Mouse (Mus musculus) v-Abl transformed pro-B cells (cell line): Measurements from ENCODE around the gene Psmd2.
"Not testable (repeated sequence)": the region's sequence is repeated elsewhere in the genome, so short reads cannot be mapped to it uniquely, and the experiment has no call there.

Source experiments
- in situ Hi-C, 2 experiments: fragments of 400-800 bp; cut with MboI; formaldehyde crosslinking; loops; one replicate each; pipeline ENCODE4 v1.15.1; 2025; ENCODE audit not compliant: unreplicated experiment in 2 of 2

The Psmd2 gene

DNA sequence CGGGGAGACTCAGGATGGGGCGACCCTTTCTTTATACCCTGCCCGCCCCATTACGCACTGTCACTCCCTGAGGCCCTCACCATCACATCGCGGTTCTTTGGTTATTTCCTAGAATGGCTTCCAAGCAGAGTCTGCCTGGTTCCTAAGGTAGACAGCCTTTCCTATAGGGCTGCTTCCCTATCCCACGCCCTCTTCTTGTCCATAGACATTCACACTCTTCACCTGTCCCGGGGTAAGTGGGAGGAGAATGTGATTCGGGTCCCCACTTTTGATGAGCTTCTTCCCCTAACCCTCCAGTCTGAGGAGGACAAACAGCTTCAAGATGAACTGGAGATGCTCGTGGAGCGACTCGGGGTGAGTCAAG is 477 bp downstream of the Psmd2 start:
- in situ Hi-C loops: no loop called here

DNA sequence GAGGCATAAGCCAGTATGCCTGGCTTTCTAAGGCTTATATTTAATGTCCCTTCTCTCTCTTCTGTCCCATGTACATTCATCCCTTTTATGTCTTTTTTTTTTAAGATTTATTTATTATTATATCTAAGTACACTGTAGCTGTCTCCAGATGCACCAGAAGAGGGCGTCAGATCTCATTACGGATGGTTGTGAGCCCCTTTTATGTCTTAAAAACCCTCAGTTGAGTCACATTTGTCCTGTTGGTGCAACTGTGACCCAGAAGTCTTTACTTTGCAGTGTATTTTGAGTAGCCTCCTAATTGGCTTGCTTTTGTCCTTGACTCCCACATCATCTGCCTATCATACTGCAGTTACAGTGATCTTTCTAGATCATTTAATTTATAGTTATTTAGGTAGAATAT is 1.9 kb downstream of the Psmd2 start:
- in situ Hi-C loops: no loop called here

DNA sequence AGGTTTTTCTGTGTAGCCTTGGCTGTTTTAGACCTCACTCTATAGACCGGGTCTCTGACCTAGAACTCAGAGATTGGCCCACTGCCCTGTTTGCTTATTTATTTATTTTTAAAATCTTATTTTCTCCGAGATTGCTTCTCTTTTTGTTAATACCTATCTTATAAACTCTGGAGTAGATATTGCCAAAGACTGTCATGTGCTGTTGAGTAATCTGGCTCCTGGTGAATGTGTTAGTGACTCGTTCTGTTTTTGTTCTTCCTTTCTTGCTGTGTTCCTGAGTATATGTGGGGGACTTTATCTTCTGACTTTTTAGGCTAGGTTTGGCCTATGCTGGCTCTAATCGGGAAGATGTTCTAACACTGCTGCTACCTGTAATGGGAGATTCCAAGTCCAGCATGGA is 6.2 kb downstream of the Psmd2 start:
- in situ Hi-C loops: no loop called here

DNA sequence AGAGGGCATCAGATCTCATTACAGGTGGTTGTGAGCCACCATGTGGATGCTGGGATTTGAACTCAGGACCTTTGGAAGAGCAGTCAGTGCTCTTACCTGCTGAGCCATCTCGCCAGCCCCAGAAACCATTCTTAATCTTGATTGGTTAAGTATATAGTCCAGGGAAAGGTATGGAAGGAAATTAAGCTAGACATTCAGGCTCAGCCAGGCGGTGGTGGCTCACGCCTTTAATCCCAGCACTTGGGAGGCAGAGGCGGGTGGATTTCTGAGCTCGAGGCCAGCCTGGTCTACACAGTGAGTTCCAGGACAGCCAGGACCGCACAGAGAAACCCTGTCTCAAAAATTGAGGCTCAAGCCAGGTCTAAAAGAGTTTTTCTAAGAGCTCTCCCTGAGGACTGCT is 16.6 kb downstream of the Psmd2 start, which contains the start of gene Eif4g1:
Gene Eif4g1 (plus strand): TSS at position 301 of the 400 bp plus-strand sequence.
- in situ Hi-C loops: not testable (repeated sequence)

DNA sequence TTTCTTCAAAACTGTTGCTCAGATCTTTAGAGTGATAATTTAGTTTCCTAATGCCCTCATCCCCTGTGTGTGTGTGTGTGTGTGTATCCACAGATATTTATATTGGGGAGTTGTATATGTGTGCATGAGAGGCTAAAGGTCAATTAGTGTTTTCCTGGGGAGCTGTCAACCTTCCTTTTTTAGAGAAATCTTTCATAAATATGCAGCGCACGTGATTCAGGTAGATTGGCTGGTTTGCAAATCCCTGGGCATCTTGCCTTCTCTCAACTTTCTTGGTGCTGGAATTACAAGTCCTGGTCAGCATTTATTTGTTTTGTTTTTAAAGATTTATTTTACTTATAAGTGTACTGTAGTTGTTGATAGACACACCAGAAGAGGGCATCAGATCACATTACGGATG is 18.8 kb downstream of the Psmd2 start:
- in situ Hi-C loops: no loop called here

DNA sequence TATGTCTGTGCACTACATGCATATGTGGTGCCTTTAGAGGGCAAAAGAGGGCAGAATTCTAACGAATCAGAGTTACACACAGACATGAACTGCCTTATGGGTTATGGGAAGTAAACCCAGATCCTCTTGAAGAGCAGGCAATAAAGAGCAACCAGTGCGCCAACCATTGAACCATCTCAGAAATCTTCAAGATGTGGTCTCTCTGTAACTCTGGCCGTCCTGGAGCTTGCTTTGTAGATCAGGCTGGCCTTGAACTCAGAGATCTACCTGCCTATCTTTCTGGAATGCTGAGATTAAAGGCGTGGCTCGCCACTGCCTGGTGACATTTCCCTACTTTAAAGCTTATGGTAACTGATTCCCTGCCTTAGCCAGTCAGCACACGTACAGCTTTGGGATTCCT is 20.4 kb downstream of the Psmd2 start:
- in situ Hi-C loops: no loop called here

- in situ Hi-C loops: no loop called here
Measured at GRCm38 (mm10) chr16:20672500-20672902, 21.0 kb downstream of the Psmd2 start.

DNA sequence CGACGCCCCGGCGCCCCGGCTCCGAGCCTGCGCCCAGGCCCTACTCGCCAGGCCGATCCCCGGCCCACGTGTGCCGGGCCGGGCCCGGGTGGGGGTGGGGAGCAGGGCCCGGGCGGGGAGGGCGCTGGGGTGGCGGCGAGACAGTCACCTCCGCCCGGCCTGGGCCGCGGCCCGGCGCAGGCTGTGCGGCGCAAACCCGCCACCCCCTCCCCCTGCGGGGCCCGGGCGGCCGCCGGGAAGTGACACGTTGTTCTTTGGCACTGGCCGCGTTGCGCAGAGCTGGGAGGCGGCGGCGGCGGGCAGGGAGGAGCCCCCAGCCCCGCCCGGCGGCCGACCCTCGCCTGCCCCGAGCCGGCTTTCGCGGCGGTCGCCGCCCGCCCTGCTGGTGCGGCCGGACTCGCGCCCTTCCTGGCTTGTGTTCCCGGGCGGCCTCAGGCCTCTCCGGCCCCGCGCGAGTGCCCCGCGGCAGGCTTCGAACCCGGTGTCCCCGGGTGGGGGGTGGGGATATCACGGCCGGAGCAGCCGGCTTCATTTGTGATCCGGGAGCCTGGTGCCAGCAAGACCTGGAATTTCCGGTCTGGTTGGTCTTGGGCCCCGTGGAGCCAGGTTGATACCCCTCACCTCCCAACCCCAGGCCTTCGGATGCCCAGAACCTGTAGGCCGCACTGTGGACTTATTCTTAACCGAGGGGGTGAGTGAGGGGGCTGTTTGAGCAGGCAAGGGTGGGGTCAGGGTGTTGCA is 21.7 kb downstream of the Psmd2 start:
- in situ Hi-C loops: no loop called here

DNA sequence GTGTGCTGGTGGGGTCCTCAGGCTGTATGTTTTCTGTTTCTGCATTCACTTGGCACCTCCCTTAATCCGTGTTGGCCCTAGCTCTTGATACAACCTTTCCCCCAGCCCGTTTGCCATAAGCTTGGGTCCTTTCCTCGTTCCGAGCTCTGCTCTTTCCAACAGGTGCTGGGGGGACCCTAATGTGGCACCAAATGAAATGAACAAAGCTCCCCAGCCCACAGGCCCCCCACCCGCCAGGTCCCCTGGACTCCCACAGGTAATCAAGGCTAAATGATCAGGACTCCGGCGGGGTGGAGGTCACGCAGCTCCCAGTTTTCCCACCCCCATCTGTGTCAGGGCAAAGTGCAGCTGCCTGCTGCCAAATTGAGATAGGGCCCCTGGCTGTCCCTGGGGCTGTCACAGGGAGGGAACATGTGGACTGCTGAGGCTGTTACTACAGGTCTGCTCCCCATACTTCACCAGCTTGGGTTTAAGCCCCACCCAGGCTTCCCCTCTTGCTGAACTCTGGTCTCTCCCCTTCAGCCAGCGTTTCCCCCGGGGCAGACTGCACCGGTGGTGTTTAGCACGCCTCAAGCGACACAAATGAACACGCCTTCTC is 22.4 kb downstream of the Psmd2 start:
- in situ Hi-C loops: no loop called here

- in situ Hi-C loops: no loop called here
Measured at GRCm38 (mm10) chr16:20675213-20675612, 23.8 kb downstream of the Psmd2 start.

GRCm38 (mm10) chr16:20676702-20677101 is 25.2 kb downstream of the Psmd2 start:
- in situ Hi-C loops: no loop called here

- in situ Hi-C loops: no loop called here
Measured at GRCm38 (mm10) chr16:20677380-20677779, 25.9 kb downstream of the Psmd2 start.

DNA sequence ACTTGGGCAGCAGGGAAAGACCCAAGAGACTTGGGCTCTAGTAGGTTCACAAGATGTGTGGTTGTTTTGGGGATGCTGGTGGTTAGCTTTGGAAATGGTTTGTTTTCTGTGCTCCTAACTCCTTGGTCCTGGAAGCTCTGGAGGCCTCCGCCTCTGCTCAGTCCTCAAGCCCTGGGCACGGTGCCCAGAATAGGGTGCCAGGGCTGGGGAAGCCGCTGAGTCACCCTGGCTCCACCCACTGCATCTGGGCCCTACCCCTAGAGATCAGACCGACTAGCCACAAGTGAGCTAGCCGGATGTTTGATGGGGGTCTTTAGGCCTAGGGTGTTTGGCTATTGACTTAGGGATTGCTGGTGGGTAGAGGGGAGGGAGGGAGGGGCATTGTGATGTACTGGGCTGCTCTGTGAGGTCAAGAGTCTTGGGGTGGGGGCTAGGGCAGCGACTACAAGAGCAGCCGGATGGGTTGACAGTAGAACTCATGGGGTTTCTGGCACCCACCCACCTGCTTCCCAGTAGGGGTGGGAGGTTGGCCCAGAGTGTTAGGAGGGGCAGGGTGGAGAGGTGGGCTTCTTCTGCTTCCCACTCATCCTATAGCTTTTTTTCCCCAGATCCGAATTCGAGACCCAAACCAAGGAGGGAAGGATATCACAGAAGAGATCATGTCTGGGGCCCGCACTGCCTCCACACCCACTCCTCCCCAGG is 26.7 kb downstream of the Psmd2 start:
- in situ Hi-C loops: no loop called here

- in situ Hi-C loops: no loop called here
Measured at GRCm38 (mm10) chr16:20690774-20691173, 39.3 kb downstream of the Psmd2 start.

DNA sequence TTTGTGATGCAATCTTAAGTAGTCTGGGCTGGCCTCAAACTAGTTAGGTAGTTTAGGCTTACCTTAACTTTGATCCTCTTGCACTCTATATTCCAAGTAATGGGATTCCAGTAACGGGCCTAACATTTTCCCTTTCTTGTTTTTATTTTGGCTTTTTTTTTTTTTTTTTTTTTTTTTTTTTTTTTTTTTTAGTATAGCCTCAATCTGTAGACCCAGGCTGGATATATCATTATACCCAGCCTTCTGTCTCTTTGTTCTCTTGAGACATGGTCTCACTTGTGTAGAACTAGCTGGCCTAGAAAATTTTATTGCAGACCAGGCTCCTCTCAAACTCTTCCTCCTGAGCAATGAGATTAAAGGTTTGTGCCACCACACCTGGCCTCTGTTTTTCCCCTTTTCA is 40.2 kb downstream of the Psmd2 start:
- in situ Hi-C loops: no loop called here

DNA sequence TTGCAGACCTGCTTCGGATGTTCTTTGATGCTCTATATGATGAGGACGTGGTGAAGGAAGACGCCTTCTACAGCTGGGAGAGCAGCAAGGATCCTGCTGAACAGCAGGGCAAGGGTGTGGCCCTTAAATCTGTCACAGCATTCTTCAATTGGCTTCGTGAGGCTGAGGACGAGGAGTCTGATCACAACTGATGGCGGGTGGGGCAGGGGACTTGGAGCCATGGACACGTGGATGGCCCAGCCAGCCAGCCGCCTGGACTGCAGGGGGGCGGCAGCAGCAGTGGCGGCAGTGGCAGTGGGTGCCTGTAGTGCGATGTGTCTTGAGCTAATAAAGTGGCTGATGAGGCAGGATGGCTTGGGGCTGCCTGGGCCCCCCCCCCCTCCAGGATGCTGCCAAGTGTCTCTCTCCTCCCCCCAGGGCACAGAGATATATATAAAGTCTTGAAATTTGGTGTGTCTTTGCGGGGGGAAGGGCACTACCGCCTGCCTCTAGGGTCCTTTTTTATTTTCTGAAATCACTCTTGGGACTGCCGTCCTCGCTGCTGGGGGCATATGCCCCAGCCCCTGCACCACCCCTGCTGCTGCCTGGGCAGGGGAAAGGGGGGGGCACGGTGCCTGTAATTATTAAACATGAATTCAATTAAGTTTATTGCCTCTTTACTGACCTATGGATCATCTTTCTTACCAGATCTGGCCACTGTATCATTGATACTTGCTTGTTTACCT is 41.0 kb downstream of the Psmd2 start:
- in situ Hi-C loops: no loop called here

DNA sequence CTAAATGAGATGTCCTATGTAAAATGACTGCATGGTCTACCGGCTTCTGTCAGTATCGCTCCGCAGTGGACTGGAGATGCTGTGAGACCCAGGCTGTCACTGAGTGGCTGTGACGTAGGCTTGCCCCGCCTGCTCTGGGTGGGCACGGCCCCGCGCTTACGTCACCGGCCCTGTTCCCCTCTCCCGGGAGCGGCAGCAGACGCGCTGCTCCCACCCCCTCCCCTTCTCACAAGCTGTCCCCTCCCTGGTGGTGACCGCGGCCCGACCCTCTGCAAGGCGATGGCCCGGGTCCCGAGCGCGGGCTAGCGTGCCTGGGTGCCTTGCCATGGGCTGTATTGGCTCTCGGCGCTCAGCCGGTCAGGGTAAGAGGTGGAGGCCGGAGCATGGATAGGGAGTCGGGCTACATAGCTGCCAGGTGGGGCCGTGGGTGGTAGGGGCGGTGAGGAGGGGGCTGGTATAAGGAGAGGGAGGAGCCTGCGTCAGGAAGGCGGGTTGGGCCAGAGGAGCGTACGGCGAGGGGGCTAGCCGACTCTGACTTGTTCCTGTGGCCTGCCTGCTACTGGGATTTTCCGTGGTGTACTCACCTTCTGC is 41.8 kb downstream of the Psmd2 start, which contains the start of gene Fam131a:
Gene Fam131a (plus strand): TSS at position 131 of the 591 bp plus-strand sequence.
- in situ Hi-C loops: no loop called here

- in situ Hi-C loops: no loop called here
Measured at GRCm38 (mm10) chr16:20694781-20695180, 43.3 kb downstream of the Psmd2 start.

DNA sequence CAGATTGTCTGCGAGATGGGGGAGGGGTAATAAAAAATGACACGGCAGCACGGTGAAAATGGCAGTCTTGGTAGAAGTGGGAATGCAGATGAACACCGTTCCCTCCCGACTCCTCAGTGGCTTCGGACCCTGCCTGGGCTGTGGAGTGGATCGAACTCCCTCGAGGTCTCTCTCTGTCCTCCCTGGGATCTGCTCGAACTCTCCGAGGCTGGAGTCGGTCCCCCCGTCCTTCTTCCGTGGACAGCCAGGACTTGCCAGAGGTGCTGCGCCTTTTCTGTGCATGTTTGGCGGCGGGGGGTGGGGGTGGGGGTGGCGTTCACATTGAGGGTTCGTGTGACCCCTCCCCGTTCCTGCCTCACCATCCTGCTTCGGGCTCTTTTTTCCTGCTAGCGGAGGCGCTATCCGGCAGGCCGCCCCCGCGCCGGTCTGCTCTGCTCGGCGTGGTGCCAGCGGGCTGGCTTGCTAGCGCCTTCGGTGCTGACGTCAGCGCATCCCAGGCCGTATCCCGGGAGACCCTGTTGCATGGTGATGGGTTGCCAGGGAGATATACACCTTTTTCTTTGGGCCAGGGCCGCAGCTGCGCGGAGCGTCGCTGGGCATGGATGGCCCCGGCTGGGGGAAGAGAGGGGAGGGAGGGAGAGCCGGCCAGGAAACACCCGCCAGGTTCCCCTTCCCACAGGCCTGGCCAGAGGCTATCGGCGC is 44.3 kb downstream of the Psmd2 start:
- in situ Hi-C loops: no loop called here

DNA sequence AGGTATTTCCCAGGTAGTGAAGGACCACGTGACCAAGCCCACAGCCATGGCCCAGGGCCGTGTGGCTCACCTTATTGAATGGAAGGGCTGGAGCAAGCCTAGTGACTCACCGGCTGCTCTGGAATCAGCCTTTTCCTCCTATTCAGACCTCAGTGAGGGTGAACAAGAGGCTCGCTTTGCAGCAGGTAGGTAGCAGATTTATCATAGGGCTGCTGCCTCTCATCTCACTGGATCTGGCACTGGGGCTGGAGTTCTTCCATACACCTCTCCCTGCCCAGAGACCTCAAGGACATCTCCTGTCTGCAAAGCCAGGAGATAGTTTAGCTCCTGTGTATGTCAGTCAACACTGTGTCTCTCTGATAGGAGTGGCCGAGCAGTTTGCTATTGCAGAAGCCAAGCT is 47.8 kb downstream of the Psmd2 start:
- in situ Hi-C loops: no loop called here
